Mouse (Mus musculus) B cell, adult (primary cell): ENCODE results near the gene Habp4. TPM values are rescaled to one million over a fixed set of nuclear protein-coding genes. Genes with fewer than 3 reads are reported as not detected.

ENCODE experiments used
- total RNA-seq: library from RNA; stranded (reverse); gene quantifications from 4 replicates; pipeline ENCODE4 v1.2.4, GENCODE M21; 2023; ENCODE audit not compliant: inconsistent age

Gene Habp4
- 8.2 to 11.8 TPM (median 9.3 TPM) in 4 replicates for total RNA-seq

DNA sequence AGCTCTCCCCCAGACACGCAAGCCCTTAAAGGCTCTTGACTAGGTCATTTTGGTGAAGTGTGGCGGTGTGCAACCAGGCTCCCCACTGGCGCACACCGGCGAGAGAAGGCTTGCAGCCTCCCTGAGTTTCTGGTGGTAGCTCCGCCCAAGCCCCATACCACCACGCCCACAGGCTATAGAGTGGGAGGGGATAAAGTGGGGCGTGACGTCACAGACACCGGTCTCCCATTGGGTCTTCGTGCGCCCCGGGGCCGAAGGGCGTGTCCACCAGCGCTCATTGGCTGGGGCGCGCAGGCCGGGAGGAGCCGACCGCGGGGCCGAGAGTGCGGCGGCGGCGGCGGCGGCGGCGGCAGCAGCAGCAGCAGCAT is at the start of gene Habp4:
Gene Habp4, plus strand, starts transcription at position 277 of the 368 bp plus-strand sequence.

DNA sequence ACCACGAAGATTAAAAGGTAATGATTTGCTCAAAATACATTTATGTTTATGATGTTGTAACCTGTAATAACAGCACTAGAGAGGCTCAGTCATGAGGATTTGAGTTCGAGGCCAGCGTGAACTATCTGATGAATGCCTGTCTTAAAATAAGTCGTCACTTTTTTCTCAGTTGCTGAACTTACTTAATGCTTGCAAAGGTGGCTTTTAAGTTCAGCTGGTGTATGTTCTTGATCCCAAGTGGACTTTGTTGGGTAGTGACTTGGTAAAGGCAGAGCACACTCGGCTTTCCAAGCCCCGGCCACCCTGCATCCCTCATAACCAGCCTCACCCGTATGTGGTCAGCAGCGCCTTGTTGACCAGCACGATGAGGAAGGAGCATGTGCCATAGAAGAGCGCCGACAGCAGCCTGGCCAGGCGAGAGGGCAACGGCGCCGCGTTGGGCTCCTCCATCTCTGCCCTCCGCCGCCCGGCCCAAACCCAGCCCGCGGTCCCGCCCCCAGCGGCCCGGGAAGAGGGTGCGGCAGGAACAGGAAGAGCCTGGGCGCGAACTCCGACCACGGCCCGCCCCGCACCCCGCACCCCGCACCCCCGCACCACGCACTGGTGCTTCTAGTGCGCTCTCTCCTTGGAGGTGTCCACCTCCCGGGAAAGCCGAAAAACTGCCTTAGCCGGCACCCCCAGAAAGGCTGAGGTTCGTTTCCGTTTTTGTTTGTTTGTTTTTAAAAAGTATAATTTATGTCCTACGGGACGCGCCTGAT is 32.6 kb upstream of the Habp4 start, which contains the start of gene Slc35d2:
Gene Slc35d2, minus strand, starts transcription at position 511 of the 758 bp plus-strand sequence.

DNA sequence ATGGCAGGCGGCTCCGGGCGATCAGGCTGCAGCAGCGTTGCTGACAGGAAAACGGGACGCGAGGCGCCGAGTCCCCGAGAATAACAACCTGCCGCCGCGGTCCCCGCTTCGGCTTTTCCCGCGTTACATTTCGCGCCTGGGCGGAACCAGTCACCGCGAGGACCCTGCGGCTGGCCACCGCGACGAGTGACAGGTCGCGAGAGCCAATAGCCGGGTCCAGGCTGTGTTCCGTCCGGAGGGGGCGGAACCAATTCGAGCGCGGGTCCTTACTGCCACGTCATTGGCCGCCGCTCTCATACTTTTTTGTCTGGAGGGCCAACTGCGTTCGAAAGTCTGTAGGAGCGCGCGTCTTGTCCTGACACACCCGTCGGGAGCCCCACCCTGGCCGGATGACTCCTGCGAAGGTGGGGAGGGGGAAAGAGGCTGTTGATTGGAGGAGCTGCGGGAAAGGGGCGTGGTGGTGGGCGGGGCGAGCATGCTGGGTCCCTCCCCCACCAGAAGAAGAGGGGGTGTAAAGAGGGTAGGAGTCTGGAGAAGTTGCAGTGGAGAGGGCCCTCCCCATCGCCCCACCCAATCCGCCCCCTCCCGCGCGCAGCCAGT is 8.4 kb upstream of the Habp4 start, which contains the start of gene Zfp367:
Gene Zfp367, minus strand, starts transcription at position 120 of the 600 bp plus-strand sequence.

Other genes starting within 250 kb of the Habp4 start
- gene Hsd17b3, start 72.6 kb upstream of the Habp4 start, total RNA-seq = not detected in 4 replicates
- 14.6 to 21.4 TPM (median 17.4 TPM) in 4 replicates for gene Slc35d2, start 32.5 kb upstream of the Habp4 start, total RNA-seq
- gene Zfp367, start 8.6 kb upstream of the Habp4 start, total RNA-seq = 17.7 to 25.0 TPM (median 19.2 TPM) in 4 replicates
- 4.2 to 6.1 TPM (median 5.1 TPM) in 4 replicates for gene Cdc14b, start 113.5 kb downstream of the Habp4 start, total RNA-seq
- 26.7 to 42.5 TPM (median 40.1 TPM) in 4 replicates for gene Aaed1, start 150.9 kb downstream of the Habp4 start, total RNA-seq
- 12.5 to 21.5 TPM (median 15.5 TPM) in 4 replicates for gene Ctsl, start 209.1 kb downstream of the Habp4 start, total RNA-seq